Mouse (Mus musculus) liver, embryonic 14.5 days (tissue): ENCODE data around the gene U2af1.

Source experiments
- CTCF ChIP-seq: IDR thresholded peaks from 2 replicates; pipeline ENCODE4 v1.5.1; 2016; ENCODE audit warnings: antibody characterized with exemption, low read depth, control low read depth
- EP300 ChIP-seq: IDR thresholded peaks from 2 replicates; pipeline ENCODE4 v1.6.1; 2016; ENCODE audit warnings: antibody characterized with exemption, low read depth

GRCm38 (mm10) chr17:31672279-31672678 is 13.6 kb upstream of the U2af1 start:
- TF ChIP-seq CTCF (no peak), EP300 (no peak)
